Mouse (Mus musculus) kidney, postnatal 36 days (tissue): Measurements from ENCODE around the gene Dop1b.
A peak's percentile ranks its signal among the peaks of the same experiment; 100 is the strongest.
"Not testable (repeated sequence)": the region's sequence is repeated elsewhere in the genome, so short reads cannot be mapped to it uniquely, and the experiment has no call there.

Source experiments
- DNase-seq, 2 experiments: peaks; one replicate each; pipeline ENCODE4 v3.0.0; 2021 to 2022; ENCODE audit warnings: mixed read lengths in 2 of 2

The Dop1b gene

GRCm38 (mm10) chr16:93711411-93712188 lies at the start of gene Dop1b:
Gene Dop1b (plus strand): TSS chr16:93711904.
- peak; percentile 98 to 100 for DNase-seq

- DNase-seq, result no peak
Measured at GRCm38 (mm10) chr16:93667976-93668375, 43.7 kb upstream of the Dop1b start.

GRCm38 (mm10) chr16:93669521-93669920 lies 42.2 kb upstream of the Dop1b start:
- DNase-seq, result no peak

- DNase-seq, result not testable (repeated sequence)
Measured at GRCm38 (mm10) chr16:93670466-93670865, 41.2 kb upstream of the Dop1b start.

GRCm38 (mm10) chr16:93671064-93671463 lies 40.6 kb upstream of the Dop1b start:
- DNase-seq, result peak in 1 of 2 experiments; percentile 7

- DNase-seq, result no peak
Measured at GRCm38 (mm10) chr16:93676376-93676775, 35.3 kb upstream of the Dop1b start.

- no peak for DNase-seq
Measured at GRCm38 (mm10) chr16:93678206-93678605, 33.5 kb upstream of the Dop1b start.

GRCm38 (mm10) chr16:93679165-93679564 lies 32.5 kb upstream of the Dop1b start:
- no peak for DNase-seq

- no peak for DNase-seq
Measured at GRCm38 (mm10) chr16:93682156-93682688, 29.5 kb upstream of the Dop1b start.

- peak; percentile 76 to 85 for DNase-seq
Measured at GRCm38 (mm10) chr16:93682689-93683507, 28.8 kb upstream of the Dop1b start, which contains the start of gene Cbr3. Gene Cbr3 (plus strand): TSS chr16:93683215.

- DNase-seq, result peak in 1 of 2 experiments; percentile 33
Measured at GRCm38 (mm10) chr16:93683508-93684236, 28.0 kb upstream of the Dop1b start.

- peak in 1 of 2 experiments; percentile 20 for DNase-seq
Measured at GRCm38 (mm10) chr16:93684441-93684840, 27.3 kb upstream of the Dop1b start.

- DNase-seq, result not testable (repeated sequence)
Measured at GRCm38 (mm10) chr16:93685783-93686182, 25.9 kb upstream of the Dop1b start.

GRCm38 (mm10) chr16:93686421-93686820 lies 25.3 kb upstream of the Dop1b start:
- no peak for DNase-seq

- peak; percentile 10 to 30 for DNase-seq
Measured at GRCm38 (mm10) chr16:93686945-93687344, 24.8 kb upstream of the Dop1b start.

- DNase-seq, result no peak
Measured at GRCm38 (mm10) chr16:93691206-93691841, 20.4 kb upstream of the Dop1b start.

GRCm38 (mm10) chr16:93692744-93693143 lies 19.0 kb upstream of the Dop1b start:
- no peak for DNase-seq

GRCm38 (mm10) chr16:93707116-93707515 lies 4.6 kb upstream of the Dop1b start:
- DNase-seq, result no peak

- DNase-seq, result no peak
Measured at GRCm38 (mm10) chr16:93709217-93709616, 2.5 kb upstream of the Dop1b start.

- DNase-seq, result peak; percentile 72 to 80
Measured at GRCm38 (mm10) chr16:93710924-93711323, 780 bp upstream of the Dop1b start.

GRCm38 (mm10) chr16:93712189-93712885 lies 633 bp downstream of the Dop1b start:
- DNase-seq, result peak in 1 of 2 experiments; percentile 14
